Mouse (Mus musculus): ENCODE results near the gene Prg3. TPM values are rescaled to one million over a fixed set of nuclear protein-coding genes. Genes with fewer than 3 reads are reported as not detected.

Gene Prg3
- not detected in 2 replicates for total RNA-seq (2012; rRNA removed)
- total RNA-seq (2014; rRNA removed), result not detected in 2 replicates
- not detected in 2 replicates for polyA plus RNA-seq (2012; ENCODE audit: insufficient read length, low read depth)

GRCm38 (mm10) chr2:84987930-84988329, at the start of gene Prg3:
Prg3 (plus strand) TSS chr2:84988215.
- H3K27me3 ChIP-seq (replicated peaks), result peaks cover 5% of the 10 kb centered on the region
- H3K27ac ChIP-seq (ENCODE audit: insufficient read depth, low read depth), result no peak within 1 kb of the TSS
- no peaks in the 10 kb centered on the region for H3K36me3 ChIP-seq (replicated peaks in 1 of 2; ENCODE audit: control insufficient read depth in 1 of 2, insufficient read depth in 1 of 2, low read length in 1 of 2)
- H3K4me3 ChIP-seq (replicated peaks in 1 of 3; ENCODE audit: low read depth in 2 of 3, low read length in 2 of 3, poor library complexity in 1 of 3), result no peak within 1 kb of the TSS
- H3K9me3 ChIP-seq (replicated peaks; ENCODE audit: low read length), result no peaks in the 10 kb centered on the region
- no peak for TF ChIP-seq JUND (conservative IDR thresholded peaks at IDR 0.05; ENCODE audit: low read depth, low read length)
- TF ChIP-seq CTCF (conservative IDR thresholded peaks at IDR 0.05 in 1 of 2, IDR thresholded peaks at IDR 0.05 in 1 of 2; ENCODE audit: low read depth in 2 of 2, low read length in 2 of 2), result no peak
- TF ChIP-seq ZNF384 (IDR thresholded peaks at IDR 0.05; ENCODE audit: low read depth, low read length), result peak; percentile 15; the same call in 1 of the 2 replicates
- no peak for TF ChIP-seq SIN3A (IDR thresholded peaks at IDR 0.05; ENCODE audit: low read length)
- DNase-seq (ENCODE audit: extremely low read depth), result peak; percentile 34
- H3K4me2 ChIP-seq (ENCODE audit: insufficient read depth, low read depth, poor library complexity, severe bottlenecking), result no peak within 1 kb of the TSS
- in situ Hi-C loops (cut with MboI; ENCODE audit: low pct_ligation_motif_present, low pct_unique_long_range_greater_than_20kb, low sequenced_read_pairs), result no loop called here
- H3K4me1 ChIP-seq (ENCODE audit: control insufficient read depth in 1 of 2, insufficient read depth in 2 of 2), result peaks cover 3 to 11% of the 10 kb centered on the region in 2 experiments; a peak in 3 of 4 replicates
- H3K79me2 ChIP-seq (replicated peaks; ENCODE audit: control insufficient read depth, extremely low read depth, insufficient read depth, poor library complexity, severe bottlenecking), result no peaks in the 10 kb centered on the region
- dilution Hi-C loops (cut with MboI; ENCODE audit: extremely low pct_ligation_motif_present, extremely low pct_unique_long_range_greater_than_20kb, low sequenced_read_pairs), result no loop called here
- H3K9ac ChIP-seq (ENCODE audit: insufficient read depth, low read depth), result no peak within 1 kb of the TSS

GRCm38 (mm10) chr2:84938249-84938946, 49.6 kb upstream of the Prg3 start:
- Histone ChIP-seq H3K36me3 (replicated peaks in 1 of 2; ENCODE audit: control insufficient read depth in 1 of 2, insufficient read depth in 1 of 2, low read length in 1 of 2) (peaks cover 24 to 44% of the 10 kb centered on the region in 2 experiments), H3K9me3 (replicated peaks; ENCODE audit: low read length) (no peaks in the 10 kb centered on the region), H3K27me3 (replicated peaks) (no peaks in the 10 kb centered on the region), H3K4me1 (ENCODE audit: control insufficient read depth in 1 of 2, insufficient read depth in 2 of 2) (peaks cover 2 to 42% of the 10 kb centered on the region in 2 experiments; a peak in 3 of 4 replicates), H3K79me2 (replicated peaks; ENCODE audit: control insufficient read depth, extremely low read depth, insufficient read depth, poor library complexity, severe bottlenecking) (peaks cover 29% of the 10 kb centered on the region), H3K4me3 (replicated peaks in 1 of 3; ENCODE audit: low read depth in 2 of 3, low read length in 2 of 3, poor library complexity in 1 of 3) (peak overlapping the region; percentile 58 to 78 (median 77)), H3K9ac (ENCODE audit: insufficient read depth, low read depth) (peak overlapping the region; percentile 87), H3K4me2 (ENCODE audit: insufficient read depth, low read depth, poor library complexity, severe bottlenecking) (peak overlapping the region; percentile 72), H3K27ac (ENCODE audit: insufficient read depth, low read depth) (peak overlapping the region; percentile 92)
- peak; percentile 92 for DNase-seq (ENCODE audit: extremely low read depth)
- dilution Hi-C loops (cut with MboI; ENCODE audit: extremely low pct_ligation_motif_present, extremely low pct_unique_long_range_greater_than_20kb, low sequenced_read_pairs), result no loop called here
- in situ Hi-C loops (cut with MboI; ENCODE audit: low pct_ligation_motif_present, low pct_unique_long_range_greater_than_20kb, low sequenced_read_pairs), result no loop called here
- TF ChIP-seq BHLHE40 (IDR thresholded peaks at IDR 0.05; ENCODE audit: low read depth, low read length) (no peak; the same call in 1 of the 2 replicates), MYC (IDR thresholded peaks at IDR 0.05; ENCODE audit: low read depth, low read length) (peak; percentile 99; the same call in 1 of the 2 replicates), KAT2A (IDR thresholded peaks at IDR 0.05; ENCODE audit: insufficient replicate concordance, low read length) (no peak), MAFK (IDR thresholded peaks at IDR 0.05; ENCODE audit: insufficient replicate concordance, low read length) (no peak), CHD2 (IDR thresholded peaks at IDR 0.05; ENCODE audit: low read length) (no peak), USF2 (conservative IDR thresholded peaks at IDR 0.05; ENCODE audit: low read depth, low read length) (peak; percentile 38), ZNF384 (IDR thresholded peaks at IDR 0.05; ENCODE audit: low read depth, low read length) (no peak), POLR2AphosphoS2 (IDR thresholded peaks at IDR 0.05; ENCODE audit: low read depth, low read length) (peak; percentile 71; the same call in 1 of the 2 replicates), JUN (IDR thresholded peaks at IDR 0.05; ENCODE audit: insufficient read depth, low read depth, low read length) (peak; percentile 52; the same call in 1 of the 2 replicates), ZMIZ1 (IDR thresholded peaks at IDR 0.05; ENCODE audit: low read depth, low read length) (peak; percentile 86; the same call in 1 of the 2 replicates), JUND (conservative IDR thresholded peaks at IDR 0.05; ENCODE audit: low read depth, low read length) (peak; percentile 63), NELFE (IDR thresholded peaks at IDR 0.05; ENCODE audit: low read depth, low read length) (peak; percentile 69; the same call in 1 of the 2 replicates), TCF12 (IDR thresholded peaks at IDR 0.05; ENCODE audit: low read depth, low read length) (peak; percentile 64), ZC3H11A (IDR thresholded peaks at IDR 0.05; ENCODE audit: low read depth, low read length) (no peak), NRF1 (IDR thresholded peaks at IDR 0.05; ENCODE audit: low read depth, low read length) (no peak; the same call in 1 of the 2 replicates), TBP (conservative IDR thresholded peaks at IDR 0.05; ENCODE audit: low read depth, low read length) (peak; percentile 80), UBTF (IDR thresholded peaks at IDR 0.05; ENCODE audit: low read depth, low read length) (no peak; the same call in 1 of the 2 replicates), CTCF (conservative IDR thresholded peaks at IDR 0.05 in 1 of 2, IDR thresholded peaks at IDR 0.05 in 1 of 2; ENCODE audit: low read depth in 2 of 2, low read length in 2 of 2) (no peak), ZKSCAN1 (IDR thresholded peaks at IDR 0.05; ENCODE audit: borderline replicate concordance, low read depth, low read length) (no peak), SMC3 (IDR thresholded peaks at IDR 0.05; ENCODE audit: low read depth, low read length) (no peak), ETS1 (conservative IDR thresholded peaks at IDR 0.05; ENCODE audit: low read depth, low read length) (peak; percentile 42), PAX5 (IDR thresholded peaks at IDR 0.05; ENCODE audit: low read length) (no peak), MAX (IDR thresholded peaks at IDR 0.05; ENCODE audit: low read length) (peak; percentile 90; the same call in 1 of the 2 replicates), HCFC1 (IDR thresholded peaks at IDR 0.05; ENCODE audit: low read depth, low read length) (no peak; the same call in 1 of the 2 replicates), E2F4 (IDR thresholded peaks at IDR 0.05; ENCODE audit: insufficient replicate concordance, low read depth, low read length) (no peak), EP300 (IDR thresholded peaks at IDR 0.05; ENCODE audit: low read length) (no peak), SIN3A (IDR thresholded peaks at IDR 0.05; ENCODE audit: low read length) (peak; percentile 86), MXI1 (IDR thresholded peaks at IDR 0.05; ENCODE audit: low read depth, low read length) (peak; percentile 85; the same call in 1 of the 2 replicates), USF1 (IDR thresholded peaks at IDR 0.05; ENCODE audit: low read depth, low read length) (no peak)

Measured in CH12.LX (cell line).